Mouse (Mus musculus) forebrain, embryonic 11.5 days (tissue): Measurements from ENCODE around the gene Eif4a3. TPM values are rescaled to one million over a fixed set of nuclear protein-coding genes. Genes with fewer than 3 reads are reported as not detected.

ENCODE experiments used
- ATAC-seq: fragments of 200-750 bp; cut with Nextera tagmentation; replicated peaks from 2 replicates; pipeline ENCODE4 v1.8.0; 2017; ENCODE audit warnings: moderate TSS enrichment; ENCODE audit not compliant: low FRiP score
- DNase-seq: peaks from one replicate; pipeline ENCODE4 v3.0.0-alpha.2; 2017; ENCODE audit warnings: low spot score
- H3K27ac ChIP-seq: fragments of 300-500 bp; sonication (generic); 2 replicates; pipeline ENCODE4 v1.5.1; 2014; ENCODE audit warnings: low read depth, low read length
- H3K27me3 ChIP-seq: fragments of 300-500 bp; sonication (generic); 2 replicates; pipeline ENCODE4 v1.6.1; 2014; ENCODE audit warnings: mild to moderate bottlenecking, low read length, mixed read lengths; ENCODE audit not compliant: control insufficient read depth, insufficient read depth
- H3K36me3 ChIP-seq: fragments of 300-500 bp; sonication (generic); 2 replicates; pipeline ENCODE4 v1.6.1; 2014; ENCODE audit warnings: mild to moderate bottlenecking, low read length, moderate library complexity, mixed read lengths; ENCODE audit not compliant: control insufficient read depth, insufficient read depth
- H3K4me1 ChIP-seq: fragments of 300-500 bp; sonication (generic); replicated peaks from 2 replicates; pipeline ENCODE4 v1.6.1; 2014; ENCODE audit warnings: low read length, mixed read lengths; ENCODE audit not compliant: control insufficient read depth, insufficient read depth
- H3K4me2 ChIP-seq: fragments of 300-500 bp; sonication (generic); 2 replicates; pipeline ENCODE4 v1.6.1; 2014; ENCODE audit warnings: low read depth, mild to moderate bottlenecking, low read length, moderate library complexity, mixed read lengths; ENCODE audit not compliant: severe bottlenecking
- H3K4me3 ChIP-seq: fragments of 300-500 bp; sonication (generic); 2 replicates; pipeline ENCODE4 v1.5.1; 2014; ENCODE audit warnings: low read depth, low read length
- H3K9ac ChIP-seq: fragments of 300-500 bp; sonication (generic); 2 replicates; pipeline ENCODE4 v1.6.1; 2014; ENCODE audit warnings: low read length
- H3K9me3 ChIP-seq: fragments of 300-500 bp; sonication (generic); 2 replicates; pipeline ENCODE4 v1.6.1; 2016; ENCODE audit warnings: low read length, mixed read lengths; ENCODE audit not compliant: control insufficient read depth
- WGBS: fragments of 180-500 bp; shearing (Covaris S2); extraction: QIAGEN DNeasy Blood & Tissue Kit; methylation state at CpG from one replicate; pipeline ENCODE4 v1.1.7; 2014; 5-methylcytosine and 5-hydroxymethylcytosine counted together
- polyA plus RNA-seq: library from polyadenylated mRNA; unstranded; fragments of >200 nt; fragmentation: Nextera tagmentation; extraction: Ambion mirVana; gene quantifications from 2 replicates; pipeline ENCODE4 v1.2.1, GENCODE M21; 2014

Eif4a3 gene
- polyA plus RNA-seq = 409 and 463 TPM in 2 replicates

GRCm38 (mm10) chr11:119299391-119300245, at the start of gene Eif4a3:
Gene Eif4a3, minus strand, starts transcription at chr11:119300089.
- peak; percentile 98 for DNase-seq
- no peaks in the 10 kb centered on the region for H3K27me3 ChIP-seq
- peaks cover 17% of the 10 kb centered on the region for H3K36me3 ChIP-seq
- peak; percentile 95 for ATAC-seq
- H3K9me3 ChIP-seq = no peaks in the 10 kb centered on the region
- peak within 1 kb of the TSS; percentile 97 for H3K27ac ChIP-seq
- peak within 1 kb of the TSS; percentile 93 for H3K4me3 ChIP-seq
- H3K4me1 ChIP-seq = peaks cover 9% of the 10 kb centered on the region
- H3K9ac ChIP-seq = peak within 1 kb of the TSS; percentile 96
- under 1% methylated on average over 84 of the region's 89 CpGs for WGBS
- peak within 1 kb of the TSS; percentile 88 for H3K4me2 ChIP-seq

- Histone ChIP-seq H3K9ac (no peak overlapping the region), H3K4me1 (no peaks in the 10 kb centered on the region), H3K36me3 (no peaks in the 10 kb centered on the region; the same call in 1 of the 2 replicates), H3K27me3 (no peaks in the 10 kb centered on the region), H3K9me3 (no peaks in the 10 kb centered on the region), H3K4me3 (no peak overlapping the region), H3K27ac (no peak overlapping the region), H3K4me2 (no peak overlapping the region)
- no peak for DNase-seq
- WGBS = 93% methylated on average over 4 of the region's 4 CpGs
- no peak for ATAC-seq
These were observed 47.2 kb upstream of the Eif4a3 start for GRCm38 (mm10) chr11:119347125-119347524.

GRCm38 (mm10) chr11:119344865-119345264, 45.0 kb upstream of the Eif4a3 start:
- H3K4me2 ChIP-seq = no peak overlapping the region
- ATAC-seq (no peak), DNase-seq (no peak)
- H3K27ac ChIP-seq = no peak overlapping the region
- 71% methylated on average over 6 of the region's 6 CpGs for WGBS
- H3K9me3 ChIP-seq = no peaks in the 10 kb centered on the region
- H3K9ac ChIP-seq = no peak overlapping the region
- no peaks in the 10 kb centered on the region for H3K4me1 ChIP-seq
- no peak overlapping the region for H3K4me3 ChIP-seq
- no peaks in the 10 kb centered on the region for H3K36me3 ChIP-seq
- H3K27me3 ChIP-seq = no peaks in the 10 kb centered on the region

- Histone ChIP-seq H3K4me1 (no peaks in the 10 kb centered on the region), H3K9me3 (no peaks in the 10 kb centered on the region), H3K4me3 (no peak overlapping the region), H3K27ac (no peak overlapping the region), H3K27me3 (no peaks in the 10 kb centered on the region), H3K9ac (no peak overlapping the region), H3K36me3 (no peaks in the 10 kb centered on the region), H3K4me2 (no peak overlapping the region)
- 83% methylated on average over 8 of the region's 8 CpGs for WGBS
- no peak for ATAC-seq
- DNase-seq = no peak
These were observed 44.3 kb upstream of the Eif4a3 start for GRCm38 (mm10) chr11:119344178-119344577.

GRCm38 (mm10) chr11:119339637-119340036, 39.7 kb upstream of the Eif4a3 start:
- no peak overlapping the region for H3K9ac ChIP-seq
- DNase-seq (peak; percentile 88), ATAC-seq (no peak)
- H3K9me3 ChIP-seq = no peaks in the 10 kb centered on the region
- H3K27me3 ChIP-seq = no peaks in the 10 kb centered on the region
- no peak overlapping the region for H3K4me3 ChIP-seq
- no peak overlapping the region for H3K4me2 ChIP-seq
- no peak overlapping the region for H3K27ac ChIP-seq
- no peaks in the 10 kb centered on the region for H3K36me3 ChIP-seq
- 7% methylated on average over 5 of the region's 5 CpGs for WGBS
- H3K4me1 ChIP-seq = no peaks in the 10 kb centered on the region

GRCm38 (mm10) chr11:119339179-119339578, 39.3 kb upstream of the Eif4a3 start:
- WGBS = 48% methylated on average over 5 of the region's 5 CpGs
- H3K4me2 ChIP-seq = no peak overlapping the region
- no peaks in the 10 kb centered on the region for H3K4me1 ChIP-seq
- H3K9me3 ChIP-seq = no peaks in the 10 kb centered on the region
- DNase-seq (no peak), ATAC-seq (no peak)
- H3K4me3 ChIP-seq = no peak overlapping the region
- no peaks in the 10 kb centered on the region for H3K27me3 ChIP-seq
- no peaks in the 10 kb centered on the region for H3K36me3 ChIP-seq
- no peak overlapping the region for H3K9ac ChIP-seq
- no peak overlapping the region for H3K27ac ChIP-seq

GRCm38 (mm10) chr11:119338271-119339059, 38.6 kb upstream of the Eif4a3 start:
- Histone ChIP-seq H3K4me3 (no peak overlapping the region), H3K27me3 (no peaks in the 10 kb centered on the region), H3K9ac (no peak overlapping the region), H3K27ac (no peak overlapping the region), H3K4me2 (no peak overlapping the region), H3K36me3 (no peaks in the 10 kb centered on the region), H3K4me1 (no peaks in the 10 kb centered on the region), H3K9me3 (no peaks in the 10 kb centered on the region)
- DNase-seq (no peak), ATAC-seq (no peak)
- 85% methylated on average over 10 of the region's 10 CpGs for WGBS

- ATAC-seq = no peak
- Histone ChIP-seq H3K4me3 (no peak overlapping the region), H3K27ac (no peak overlapping the region), H3K4me1 (no peaks in the 10 kb centered on the region), H3K27me3 (no peaks in the 10 kb centered on the region), H3K36me3 (no peaks in the 10 kb centered on the region), H3K9ac (no peak overlapping the region), H3K9me3 (no peaks in the 10 kb centered on the region), H3K4me2 (no peak overlapping the region)
- DNase-seq = no peak
- WGBS = 58% methylated on average over 3 of the region's 3 CpGs
These were observed 32.1 kb upstream of the Eif4a3 start for GRCm38 (mm10) chr11:119331970-119332369.
